Mouse (Mus musculus) lung, adult 2 months (tissue): ENCODE measurements around the gene Prrt1. TPM values are rescaled to one million over a fixed set of nuclear protein-coding genes. Genes with fewer than 3 reads are reported as not detected.

Experiments
- DNase-seq: peaks from one replicate; pipeline ENCODE4 v3.0.0; 2022
- H3K4me1 ChIP-seq: fragments of 200-500 bp; 2 replicates; pipeline ENCODE4 v1.6.1; 2011; ENCODE audit warnings: low read length; ENCODE audit not compliant: control insufficient read depth, insufficient read depth
- H3K4me3 ChIP-seq: fragments of 200-500 bp; replicated peaks from 2 replicates; pipeline ENCODE3; 2011; ENCODE audit warnings: low read depth, mild to moderate bottlenecking, control low read depth, low read length; ENCODE audit errors: extremely low read depth
- CTCF ChIP-seq: fragments of 200-500 bp; IDR thresholded peaks from 2 replicates; pipeline ENCODE4 v1.5.1; 2011; ENCODE audit warnings: mild to moderate bottlenecking, low read length, control low read depth; ENCODE audit not compliant: insufficient read depth
- POLR2A ChIP-seq: fragments of 200-500 bp; IDR thresholded peaks from 2 replicates; pipeline ENCODE4 v1.6.1; 2011; ENCODE audit warnings: low read depth, mild to moderate bottlenecking, control low read depth, low read length, borderline replicate concordance; ENCODE audit errors: extremely low read depth
- WGBS: fragments of 180-500 bp; shearing (Covaris S2); methylation state at CpG from one replicate; pipeline ENCODE4 v1.1.7; 2018; 5-methylcytosine and 5-hydroxymethylcytosine counted together
- polyA plus RNA-seq: library from polyadenylated mRNA; depleted of rRNA; stranded (reverse); fragments of >200 nt; gene quantifications from 2 replicates; pipeline ENCODE4 v1.2.3, GENCODE M21; 2012

Prrt1 gene
- polyA plus RNA-seq, 1 experiment: 5.2 TPM

- WGBS: 85% methylated on average over 13 of the region's 13 CpGs
- peaks cover 27% of the 10 kb centered on the region for H3K4me1 ChIP-seq
- TF ChIP-seq CTCF (no peak), POLR2A (no peak)
- DNase-seq: no peak
- no peak overlapping the region for H3K4me3 ChIP-seq
These were observed 25.1 kb downstream of the Prrt1 start for GRCm38 (mm10) chr17:34654392-34654791.

- peak; percentile 70 for DNase-seq
- TF ChIP-seq POLR2A (peak; percentile 15; the same call in 1 of the 2 replicates), CTCF (no peak)
- WGBS: 49% methylated on average over 7 of the region's 7 CpGs
- Histone ChIP-seq H3K4me3 (no peak overlapping the region), H3K4me1 (peaks cover 31% of the 10 kb centered on the region)
These were observed 25.8 kb downstream of the Prrt1 start for GRCm38 (mm10) chr17:34655160-34655559.

GRCm38 (mm10) chr17:34655581-34655991, 26.3 kb downstream of the Prrt1 start:
- no peak overlapping the region for H3K4me3 ChIP-seq
- peak; percentile 86 for DNase-seq
- TF ChIP-seq POLR2A (peak; percentile 10; the same call in 1 of the 2 replicates), CTCF (peak; percentile 40; the same call in 1 of the 2 replicates)
- peaks cover 31% of the 10 kb centered on the region for H3K4me1 ChIP-seq
- WGBS: 7% methylated on average over 4 of the region's 4 CpGs

GRCm38 (mm10) chr17:34656666-34657065, 27.3 kb downstream of the Prrt1 start:
- DNase-seq: no peak
- WGBS: 56% methylated on average over 8 of the region's 8 CpGs
- TF ChIP-seq CTCF (no peak), POLR2A (no peak)
- Histone ChIP-seq H3K4me1 (peaks cover 37% of the 10 kb centered on the region), H3K4me3 (no peak overlapping the region)

- H3K4me1 ChIP-seq: peaks cover 38% of the 10 kb centered on the region
- TF ChIP-seq CTCF (no peak), POLR2A (no peak)
- no peak for DNase-seq
- 26% methylated on average over 2 of the region's 2 CpGs for WGBS
- H3K4me3 ChIP-seq: no peak overlapping the region
These were observed 27.9 kb downstream of the Prrt1 start for GRCm38 (mm10) chr17:34657271-34657670.

- no peak overlapping the region for H3K4me3 ChIP-seq
- TF ChIP-seq CTCF: no peak
- no peak for TF ChIP-seq POLR2A
- H3K4me1 ChIP-seq: peaks cover 38% of the 10 kb centered on the region
- 68% methylated on average over 2 of the region's 2 CpGs for WGBS
- DNase-seq: no peak
These were observed 28.8 kb downstream of the Prrt1 start for GRCm38 (mm10) chr17:34658145-34658544.

GRCm38 (mm10) chr17:34658591-34658990, 29.3 kb downstream of the Prrt1 start:
- WGBS: 79% methylated on average over 3 of the region's 3 CpGs
- TF ChIP-seq CTCF (no peak), POLR2A (no peak)
- Histone ChIP-seq H3K4me1 (peaks cover 38% of the 10 kb centered on the region), H3K4me3 (no peak overlapping the region)
- DNase-seq: no peak

GRCm38 (mm10) chr17:34659181-34659896, 30.0 kb downstream of the Prrt1 start:
- DNase-seq: no peak
- TF ChIP-seq POLR2A: no peak
- TF ChIP-seq CTCF: no peak
- Histone ChIP-seq H3K4me1 (peaks cover 34% of the 10 kb centered on the region), H3K4me3 (no peak overlapping the region)
- 46% methylated on average over 12 of the region's 12 CpGs for WGBS

- TF ChIP-seq CTCF: no peak
- no peak for TF ChIP-seq POLR2A
- Histone ChIP-seq H3K4me1 (peaks cover 29% of the 10 kb centered on the region), H3K4me3 (no peak overlapping the region)
- DNase-seq: no peak
- 55% methylated on average over 3 of the region's 3 CpGs for WGBS
These were observed 30.5 kb downstream of the Prrt1 start for GRCm38 (mm10) chr17:34659897-34660214.

GRCm38 (mm10) chr17:34660259-34660820, 31.0 kb downstream of the Prrt1 start:
- no peak for DNase-seq
- Histone ChIP-seq H3K4me1 (peaks cover 24% of the 10 kb centered on the region), H3K4me3 (peak overlapping the region; percentile 62)
- TF ChIP-seq CTCF (no peak), POLR2A (peak; percentile 24; the same call in 1 of the 2 replicates)
- 42% methylated on average over 11 of the region's 11 CpGs for WGBS
